Mouse (Mus musculus): ENCODE results near the gene Zbtb8os. TPM values are rescaled to one million over a fixed set of nuclear protein-coding genes. Genes with fewer than 3 reads are reported as not detected.

Zbtb8os gene
- polyA plus RNA-seq, 1 experiment from 2014 or later, result 56.5 TPM

- Histone ChIP-seq H3K9me3 (replicated peaks; ENCODE audit: control insufficient read depth, low read length) (no peaks in the 10 kb centered on the region), H3K4me3 (ENCODE audit: low read depth, low read length) (no peak overlapping the region), H3K4me1 (ENCODE audit: control insufficient read depth, insufficient read depth, low read length) (no peaks in the 10 kb centered on the region), H3K36me3 (ENCODE audit: control insufficient read depth, insufficient read depth, low read length) (no peaks in the 10 kb centered on the region), H3K9ac (ENCODE audit: low read depth, low read length) (no peak overlapping the region), H3K27ac (ENCODE audit: low read depth, low read length) (no peak overlapping the region), H3K27me3 (ENCODE audit: control insufficient read depth, insufficient read depth, low read length) (no peaks in the 10 kb centered on the region), H3K4me2 (no peak overlapping the region)
- WGBS (ENCODE audit: insufficient replicate concordance), result 69% methylated on average over 4 of the region's 4 CpGs
- no peak for ATAC-seq (replicated peaks; ENCODE audit: insufficient number of reproducible peaks, low FRiP score, low TSS enrichment)
Measured at GRCm38 (mm10) chr4:129399813-129400212, 64.3 kb downstream of the Zbtb8os start.

Other genes starting within 250 kb of the Zbtb8os start
- 0.30 and 0.66 TPM in 2 replicates for gene Tmem54, start 230.1 kb upstream of the Zbtb8os start, polyA plus RNA-seq (2014; fragmentation: Nextera tagmentation; extraction: Ambion mirVana)
- 1.7 and 2.3 TPM in 2 replicates for gene Hpca, start 213.7 kb upstream of the Zbtb8os start, polyA plus RNA-seq (2014; fragmentation: Nextera tagmentation; extraction: Ambion mirVana)
- gene Fndc5, start 198.7 kb upstream of the Zbtb8os start, polyA plus RNA-seq (2014; fragmentation: Nextera tagmentation; extraction: Ambion mirVana), result 5.3 and 5.4 TPM in 2 replicates
- gene S100pbp, start 146.0 kb upstream of the Zbtb8os start, polyA plus RNA-seq (2014; fragmentation: Nextera tagmentation; extraction: Ambion mirVana), result 18.6 and 18.7 TPM in 2 replicates
- gene Yars, start 145.9 kb upstream of the Zbtb8os start, polyA plus RNA-seq (2014; fragmentation: Nextera tagmentation; extraction: Ambion mirVana), result 54.9 and 55.4 TPM in 2 replicates
- 0.76 and 1.5 TPM in 2 replicates for gene C77080, start 74.3 kb upstream of the Zbtb8os start, polyA plus RNA-seq (2014; fragmentation: Nextera tagmentation; extraction: Ambion mirVana)
- gene Sync, start 48.1 kb upstream of the Zbtb8os start, polyA plus RNA-seq (2014; fragmentation: Nextera tagmentation; extraction: Ambion mirVana), result 0.56 and 1.2 TPM in 2 replicates
- gene Rbbp4, start 325 bp upstream of the Zbtb8os start, polyA plus RNA-seq (2014; fragmentation: Nextera tagmentation; extraction: Ambion mirVana), result 319 and 337 TPM in 2 replicates
- gene Zbtb8a, start 42.4 kb downstream of the Zbtb8os start, polyA plus RNA-seq (2014; fragmentation: Nextera tagmentation; extraction: Ambion mirVana), result 7.7 and 7.9 TPM in 2 replicates
- gene Zbtb8b, start 105.2 kb downstream of the Zbtb8os start, polyA plus RNA-seq (2014; fragmentation: Nextera tagmentation; extraction: Ambion mirVana), result 5.5 and 5.8 TPM in 2 replicates
- 24.1 and 24.6 TPM in 2 replicates for gene Bsdc1, start 125.9 kb downstream of the Zbtb8os start, polyA plus RNA-seq (2014; fragmentation: Nextera tagmentation; extraction: Ambion mirVana)
- gene Tssk3, start 155.3 kb downstream of the Zbtb8os start, polyA plus RNA-seq (2014; fragmentation: Nextera tagmentation; extraction: Ambion mirVana), result not detected in 2 replicates
- not detected in 2 replicates for gene Fam229a, start 155.5 kb downstream of the Zbtb8os start, polyA plus RNA-seq (2014; fragmentation: Nextera tagmentation; extraction: Ambion mirVana)
- gene Marcksl1, start 177.9 kb downstream of the Zbtb8os start, polyA plus RNA-seq (2014; fragmentation: Nextera tagmentation; extraction: Ambion mirVana), result 506 and 517 TPM in 2 replicates
- 154 and 175 TPM in 2 replicates for gene Hdac1, start 207.0 kb downstream of the Zbtb8os start, polyA plus RNA-seq (2014; fragmentation: Nextera tagmentation; extraction: Ambion mirVana)
- gene Lck, start 237.9 kb downstream of the Zbtb8os start, polyA plus RNA-seq (2014; fragmentation: Nextera tagmentation; extraction: Ambion mirVana), result 3.6 and 4.6 TPM in 2 replicates
- gene Fam167b, start 242.9 kb downstream of the Zbtb8os start, polyA plus RNA-seq (2014; fragmentation: Nextera tagmentation; extraction: Ambion mirVana), result 3.6 TPM in 2 replicates